Mouse (Mus musculus) CH12.LX (cell line): ENCODE measurements at regions not wholly inside any gene's neighbourhood (a gene's known extent, or its start where the extent isn't known, plus 50 kb on each side); places are given as distances from the start of the nearest gene placed in this dataset.

Experiments used
- CHD2 ChIP-seq: IDR thresholded peaks from 2 replicates; pipeline ENCODE4 v1.6.1; 2011; ENCODE audit warnings: low read length, improper control_type of control experiment
- CTCF ChIP-seq, 2 experiments: IDR thresholded peaks in 1 of 2; conservative IDR thresholded peaks in 1 of 2; 2 replicates each; pipeline ENCODE4 v1.5.1; 2011 to 2012; ENCODE audit warnings: low read depth in 2 of 2, low read length in 2 of 2, improper control_type of control experiment in 1 of 2, inconsistent platforms in 1 of 2, mild to moderate bottlenecking in 1 of 2, moderate library complexity in 1 of 2
- E2F4 ChIP-seq: IDR thresholded peaks from 2 replicates; pipeline ENCODE4 v1.6.1; 2011; ENCODE audit warnings: low read depth, low read length, improper control_type of control experiment; ENCODE audit not compliant: insufficient replicate concordance
- EP300 ChIP-seq: IDR thresholded peaks from 2 replicates; pipeline ENCODE4 v1.6.1; 2011; ENCODE audit warnings: low read length, improper control_type of control experiment
- GABPA ChIP-seq: IDR thresholded peaks from 2 replicates; pipeline ENCODE4 v1.6.1; 2012; ENCODE audit warnings: low read depth, low read length, improper control_type of control experiment, inconsistent platforms; ENCODE audit not compliant: insufficient replicate concordance
- HCFC1 ChIP-seq: IDR thresholded peaks from 2 replicates; pipeline ENCODE4 v1.6.1; 2012; ENCODE audit warnings: low read depth, mild to moderate bottlenecking, inconsistent platforms, low read length, improper control_type of control experiment
- MAFK ChIP-seq: IDR thresholded peaks from 2 replicates; pipeline ENCODE4 v1.6.1; 2011; ENCODE audit warnings: low read length, improper control_type of control experiment; ENCODE audit not compliant: insufficient replicate concordance
- MAX ChIP-seq: IDR thresholded peaks from 2 replicates; pipeline ENCODE4 v1.6.1; 2011; ENCODE audit warnings: low read length, improper control_type of control experiment
- MEF2A ChIP-seq: IDR thresholded peaks from 2 replicates; pipeline ENCODE4 v1.6.1; 2014; ENCODE audit warnings: low read depth, mild to moderate bottlenecking, inconsistent platforms, low read length, improper control_type of control experiment, borderline replicate concordance
- POLR2A ChIP-seq: IDR thresholded peaks from 2 replicates; pipeline ENCODE4 v1.6.1; 2011; ENCODE audit warnings: low read depth, mild to moderate bottlenecking, improper control_type of control experiment, low read length
- TBP ChIP-seq: conservative IDR thresholded peaks from 2 replicates; pipeline ENCODE4 v1.6.1; 2011; ENCODE audit warnings: low read depth, low read length, improper control_type of control experiment
- TCF12 ChIP-seq: IDR thresholded peaks from 2 replicates; pipeline ENCODE4 v1.6.1; 2014; ENCODE audit warnings: low read depth, mild to moderate bottlenecking, inconsistent platforms, low read length, improper control_type of control experiment
- UBTF ChIP-seq: IDR thresholded peaks from 2 replicates; pipeline ENCODE4 v1.6.1; 2012; ENCODE audit warnings: low read depth, mild to moderate bottlenecking, inconsistent platforms, low read length, improper control_type of control experiment, moderate library complexity
- USF1 ChIP-seq: IDR thresholded peaks from 2 replicates; pipeline ENCODE4 v1.6.1; 2014; ENCODE audit warnings: low read depth, mild to moderate bottlenecking, inconsistent platforms, low read length, improper control_type of control experiment

GRCm38 (mm10) chr10:102636507-102636906, 124.5 kb downstream of the Rassf9 start:
- TF ChIP-seq CTCF (conservative IDR thresholded peaks at IDR 0.05 in 1 of 2, IDR thresholded peaks at IDR 0.05 in 1 of 2; ENCODE audit: low read depth in 2 of 2, low read length in 2 of 2) (no peak), MAFK (no peak), POLR2A (no peak), UBTF (no peak), MAX (no peak), TBP (no peak), MEF2A (no peak), EP300 (no peak), GABPA (no peak), E2F4 (no peak), USF1 (no peak), CHD2 (no peak), TCF12 (no peak), HCFC1 (no peak)
